Mouse (Mus musculus) lung, postnatal 0 days (tissue): ENCODE results near the gene Col23a1. TPM values are rescaled to one million over a fixed set of nuclear protein-coding genes. Genes with fewer than 3 reads are reported as not detected.

Source experiments
- ATAC-seq: fragments of 200-750 bp; cut with Nextera tagmentation; 2 replicates; pipeline ENCODE4 v1.8.0; 2017; ENCODE audit warnings: moderate library complexity
- DNase-seq: peaks from one replicate; pipeline ENCODE4 v3.0.0-alpha.2; 2016; ENCODE audit warnings: low spot score
- H3K27ac ChIP-seq: fragments of 300-500 bp; sonication (generic); 2 replicates; pipeline ENCODE4 v1.5.1; 2014; ENCODE audit warnings: antibody characterized with exemption, mild to moderate bottlenecking, low read length, mixed read lengths
- H3K27me3 ChIP-seq: fragments of 300-500 bp; sonication (generic); replicated peaks from 2 replicates; pipeline ENCODE4 v1.6.1; 2014; ENCODE audit warnings: low read length, mixed read lengths; ENCODE audit not compliant: insufficient read depth
- H3K36me3 ChIP-seq: fragments of 300-500 bp; sonication (generic); 2 replicates; pipeline ENCODE4 v1.6.1; 2014; ENCODE audit warnings: low read length, mixed read lengths; ENCODE audit not compliant: insufficient read depth
- H3K4me1 ChIP-seq: fragments of 300-500 bp; sonication (generic); 2 replicates; pipeline ENCODE4 v1.6.1; 2014; ENCODE audit warnings: antibody characterized with exemption, low read depth, low read length, mixed read lengths; ENCODE audit not compliant: insufficient read depth
- H3K4me2 ChIP-seq: fragments of 300-500 bp; sonication (generic); replicated peaks from 2 replicates; pipeline ENCODE4 v1.6.1; 2014; ENCODE audit warnings: low read depth, mild to moderate bottlenecking, low read length, moderate library complexity, mixed read lengths
- H3K4me3 ChIP-seq: fragments of 300-500 bp; sonication (generic); 2 replicates; pipeline ENCODE4 v1.5.1; 2014; ENCODE audit warnings: low read depth, low read length
- H3K9ac ChIP-seq: fragments of 300-500 bp; sonication (generic); replicated peaks from 2 replicates; pipeline ENCODE4 v1.6.1; 2014; ENCODE audit warnings: low read depth, mild to moderate bottlenecking
- H3K9me3 ChIP-seq: fragments of 300-500 bp; sonication (generic); 2 replicates; pipeline ENCODE4 v1.6.1; 2016; ENCODE audit warnings: low read length, mixed read lengths
- CTCF ChIP-seq: IDR thresholded peaks from 2 replicates; pipeline ENCODE4 v1.5.1; 2016; ENCODE audit warnings: antibody characterized with exemption, mild to moderate bottlenecking
- EP300 ChIP-seq: IDR thresholded peaks from 2 replicates; pipeline ENCODE4 v1.6.1; 2016; ENCODE audit warnings: antibody characterized with exemption, mild to moderate bottlenecking, control low read depth
- WGBS: fragments of 180-500 bp; shearing (Covaris S2); extraction: QIAGEN DNeasy Blood & Tissue Kit; methylation state at CpG from one replicate; pipeline ENCODE4 v1.1.7; 2014; 5-methylcytosine and 5-hydroxymethylcytosine counted together
- polyA plus RNA-seq: library from polyadenylated mRNA; unstranded; fragments of >200 nt; fragmentation: Nextera tagmentation; extraction: Ambion mirVana; gene quantifications from 2 replicates; pipeline ENCODE4 v1.2.1, GENCODE M21; 2015

Gene Col23a1
- polyA plus RNA-seq, 1 experiment from 2014 or later: 17.2 TPM

- Histone ChIP-seq H3K4me3 (peak overlapping the region; percentile 64), H3K4me1 (peaks cover 22% of the 10 kb centered on the region), H3K27ac (peak overlapping the region; percentile 97), H3K36me3 (peaks cover 8% of the 10 kb centered on the region; the same call in 1 of the 2 replicates), H3K4me2 (peak overlapping the region; percentile 90), H3K9ac (peak overlapping the region; percentile 82), H3K9me3 (no peaks in the 10 kb centered on the region), H3K27me3 (no peaks in the 10 kb centered on the region)
- ATAC-seq: peak; percentile 8
- no peak; the same call in 1 of the 2 replicates for TF ChIP-seq EP300
- DNase-seq: no peak
- 10% methylated on average over 9 of the region's 9 CpGs for WGBS
These were observed 294.3 kb downstream of the Col23a1 start for GRCm38 (mm10) chr11:51584057-51584430.

DNA sequence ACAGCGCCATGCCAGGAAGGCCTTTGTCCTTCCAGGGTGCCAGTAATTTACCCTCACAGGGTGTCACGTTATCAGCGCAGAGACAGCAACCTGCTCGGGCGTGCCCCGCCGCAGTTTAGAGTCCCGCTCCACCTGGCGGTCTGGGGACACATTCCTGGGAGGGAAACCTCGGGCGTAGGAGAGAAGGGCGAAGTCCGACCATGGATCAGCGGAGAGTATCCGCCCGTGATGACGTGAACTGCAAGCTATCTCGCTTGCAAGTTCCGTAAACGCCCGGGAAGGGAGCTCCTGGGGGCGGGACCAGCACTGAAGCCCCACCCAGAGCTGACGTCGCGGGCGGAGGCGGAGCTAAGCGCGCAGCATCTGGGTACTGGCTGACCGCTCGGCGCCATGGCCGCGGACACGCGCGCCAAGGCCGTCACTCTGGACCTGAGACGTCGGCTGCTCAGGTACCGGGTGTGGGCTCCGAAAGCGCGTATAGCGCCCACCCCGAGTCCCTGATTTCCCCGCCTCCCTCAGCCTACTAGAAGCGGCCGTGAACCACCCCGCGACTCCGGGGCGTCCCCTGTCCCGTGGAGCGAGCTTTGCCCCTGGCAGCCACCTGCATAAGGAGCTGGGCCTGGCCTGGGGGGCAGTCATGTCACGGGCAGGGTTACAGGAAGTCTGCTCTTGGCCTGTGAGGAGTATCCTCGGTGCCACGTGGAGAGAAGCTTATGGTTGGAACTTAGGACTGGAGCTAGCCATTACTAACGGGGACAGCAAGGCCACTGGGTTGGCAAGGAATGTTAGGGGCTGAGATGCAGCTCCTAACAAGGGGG is 294.9 kb downstream of the Col23a1 start, which contains the start of gene Phykpl:
Phykpl (plus strand) TSS at position 327 of the 818 bp plus-strand sequence.
- H3K4me1 ChIP-seq: peaks cover 22% of the 10 kb centered on the region
- peak; percentile 69 for TF ChIP-seq CTCF
- TF ChIP-seq EP300: peak; percentile 69; the same call in 1 of the 2 replicates
- no peaks in the 10 kb centered on the region for H3K27me3 ChIP-seq
- DNase-seq: peak; percentile 98
- H3K36me3 ChIP-seq: peaks cover 8% of the 10 kb centered on the region; the same call in 1 of the 2 replicates
- no peaks in the 10 kb centered on the region for H3K9me3 ChIP-seq
- under 1% methylated on average over 54 of the region's 59 CpGs for WGBS
- H3K4me3 ChIP-seq: peak within 1 kb of the TSS; percentile 64
- peak within 1 kb of the TSS; percentile 97 for H3K27ac ChIP-seq
- peak within 1 kb of the TSS; percentile 90 for H3K4me2 ChIP-seq
- H3K9ac ChIP-seq: peak within 1 kb of the TSS; percentile 82
- ATAC-seq: peak; percentile 97

DNA sequence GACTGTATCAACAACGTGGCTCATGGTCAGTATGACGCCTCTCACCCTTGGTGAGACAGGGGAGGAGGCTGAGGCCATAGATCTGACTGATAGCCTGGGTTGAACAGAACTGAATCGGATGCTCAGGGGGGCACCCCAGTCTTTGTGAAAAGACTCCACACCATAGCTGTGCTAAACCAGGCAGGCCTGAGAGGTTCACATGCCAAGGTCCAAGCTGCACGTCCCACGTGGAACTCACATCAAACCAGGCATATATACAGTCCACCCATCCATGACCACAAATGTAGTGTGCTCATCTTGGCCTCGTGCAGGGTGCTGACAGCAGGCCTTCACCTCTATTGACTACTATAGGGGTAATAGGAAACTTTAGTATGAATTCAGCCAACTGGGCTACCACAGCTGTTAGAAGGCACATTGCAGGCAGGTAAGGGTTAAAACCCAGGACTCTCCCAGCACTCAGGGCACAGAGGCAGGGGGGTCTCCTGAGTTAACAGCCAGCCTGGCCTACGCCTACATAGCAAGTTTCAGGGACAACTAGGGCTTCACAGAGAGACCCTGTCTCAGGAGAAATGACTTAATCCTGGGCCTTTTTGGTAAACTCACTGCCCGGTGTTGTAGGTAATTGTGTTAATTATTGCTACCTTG is 296.0 kb downstream of the Col23a1 start:
- Histone ChIP-seq H3K4me1 (peaks cover 22% of the 10 kb centered on the region), H3K9ac (peak overlapping the region; percentile 82; the same call in 1 of the 2 replicates), H3K4me3 (no peak overlapping the region), H3K4me2 (peak overlapping the region; percentile 90), H3K9me3 (no peaks in the 10 kb centered on the region), H3K27ac (no peak overlapping the region), H3K36me3 (peaks cover 8% of the 10 kb centered on the region; the same call in 1 of the 2 replicates), H3K27me3 (no peaks in the 10 kb centered on the region)
- TF ChIP-seq CTCF (no peak), EP300 (no peak)
- 53% methylated on average over 8 of the region's 8 CpGs for WGBS
- ATAC-seq: no peak
- DNase-seq: no peak

DNA sequence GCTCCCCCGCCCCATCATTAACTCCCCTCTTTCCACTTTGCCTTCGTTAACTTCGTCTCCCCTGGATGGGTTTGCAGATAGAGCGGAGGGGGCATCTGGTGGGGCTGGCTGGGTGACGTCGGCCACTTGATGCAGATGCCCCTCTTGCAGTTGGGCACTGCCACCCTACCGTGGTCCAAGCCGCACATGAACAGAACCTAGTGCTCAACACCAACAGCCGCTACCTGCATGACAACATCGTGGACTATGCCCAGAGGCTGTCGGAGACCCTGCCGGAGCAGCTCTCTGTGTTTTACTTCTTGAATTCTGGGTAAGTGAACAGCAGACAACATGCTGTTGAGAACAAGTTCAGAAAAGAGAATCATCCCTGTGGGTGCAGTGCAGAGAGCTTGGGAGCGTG is 296.7 kb downstream of the Col23a1 start:
- H3K4me1 ChIP-seq: peaks cover 24% of the 10 kb centered on the region
- no peak overlapping the region for H3K9ac ChIP-seq
- no peak overlapping the region for H3K4me2 ChIP-seq
- peaks cover 8% of the 10 kb centered on the region; the same call in 1 of the 2 replicates for H3K36me3 ChIP-seq
- DNase-seq (no peak), ATAC-seq (no peak)
- no peaks in the 10 kb centered on the region for H3K9me3 ChIP-seq
- H3K4me3 ChIP-seq: no peak overlapping the region
- H3K27ac ChIP-seq: no peak overlapping the region
- WGBS: 92% methylated on average over 13 of the region's 13 CpGs
- H3K27me3 ChIP-seq: no peaks in the 10 kb centered on the region
- TF ChIP-seq CTCF (no peak), EP300 (no peak)

DNA sequence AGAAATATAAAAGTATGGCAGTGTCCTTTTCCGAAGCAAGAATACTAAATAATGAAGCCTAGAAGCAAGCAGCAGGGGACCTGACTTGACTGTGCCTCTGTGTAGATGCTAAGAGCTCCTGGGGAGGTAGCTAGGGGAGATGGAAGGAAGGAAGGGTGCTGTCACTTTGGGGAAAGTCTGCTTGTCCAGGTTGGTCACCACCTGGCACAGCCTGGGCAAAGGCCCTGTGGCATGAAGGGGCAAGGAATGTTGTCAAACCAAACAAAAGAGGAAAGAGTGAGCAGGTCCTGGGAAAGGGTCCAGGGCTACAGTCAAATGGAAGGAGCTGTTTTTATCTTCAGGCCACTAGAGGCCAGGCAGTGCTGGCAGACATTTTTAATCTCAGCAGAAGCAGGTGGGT is 297.3 kb downstream of the Col23a1 start:
- no peak overlapping the region for H3K4me2 ChIP-seq
- no peaks in the 10 kb centered on the region for H3K9me3 ChIP-seq
- peaks cover 12% of the 10 kb centered on the region; the same call in 1 of the 2 replicates for H3K36me3 ChIP-seq
- TF ChIP-seq EP300 (no peak), CTCF (no peak)
- H3K27ac ChIP-seq: no peak overlapping the region
- DNase-seq (no peak), ATAC-seq (no peak)
- H3K4me1 ChIP-seq: peaks cover 24% of the 10 kb centered on the region
- no peak overlapping the region for H3K4me3 ChIP-seq
- no peak overlapping the region for H3K9ac ChIP-seq
- H3K27me3 ChIP-seq: no peaks in the 10 kb centered on the region
- 100% methylated on average over 1 of the region's 1 CpGs for WGBS

DNA sequence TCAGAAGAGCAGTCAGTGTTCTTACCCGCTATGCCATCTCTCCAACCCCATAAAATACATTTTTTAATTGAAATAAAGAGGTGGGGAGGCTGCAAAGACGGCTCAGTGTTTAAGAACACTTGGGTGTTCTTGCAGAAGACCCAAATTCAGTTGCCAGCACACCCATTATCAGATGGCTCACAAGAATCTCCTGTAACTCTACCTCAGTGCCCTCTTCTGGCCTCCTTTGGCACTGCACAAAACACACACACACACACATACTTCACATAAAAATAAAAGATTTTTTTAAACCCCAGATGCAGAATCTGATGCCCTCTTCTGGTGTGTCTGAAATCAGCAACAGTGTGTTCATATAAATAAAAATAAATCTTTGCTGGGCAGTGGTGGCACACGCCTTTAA is 299.1 kb downstream of the Col23a1 start:
- no peak for DNase-seq

More for the DNA sequence above, 299.1 kb downstream of the Col23a1 start:
- TF ChIP-seq CTCF: peak; percentile 31
- TF ChIP-seq EP300: no peak
- no peak overlapping the region for H3K27ac ChIP-seq
- 97% methylated on average over 3 of the region's 3 CpGs for WGBS
- no peaks in the 10 kb centered on the region for H3K27me3 ChIP-seq
- H3K4me3 ChIP-seq: no peak overlapping the region
- no peak for ATAC-seq
- no peaks in the 10 kb centered on the region for H3K9me3 ChIP-seq
- no peak overlapping the region for H3K4me2 ChIP-seq
- peaks cover 13% of the 10 kb centered on the region for H3K4me1 ChIP-seq
- no peak overlapping the region for H3K9ac ChIP-seq
- H3K36me3 ChIP-seq: peaks cover 28% of the 10 kb centered on the region
